Mouse (Mus musculus): ENCODE measurements around the gene Agbl2. TPM values are rescaled to one million over a fixed set of nuclear protein-coding genes. Genes with fewer than 3 reads are reported as not detected.

Agbl2 gene
- total and polyA plus RNA-seq, 3 experiments = 0.81 to 1.6 (median 0.86) TPM

GRCm38 (mm10) chr2:90877584-90878259, 95.2 kb downstream of the Agbl2 start:
- Histone ChIP-seq H3K4me1 (ENCODE audit: control insufficient read depth, insufficient read depth, low read length) (no peaks in the 10 kb centered on the region; the same call in 1 of the 2 replicates), H3K36me3 (ENCODE audit: control insufficient read depth, insufficient read depth, low read length) (no peaks in the 10 kb centered on the region), H3K9ac (ENCODE audit: low read depth, low read length) (no peak overlapping the region), H3K27ac (no peak overlapping the region), H3K79me2 (replicated peaks; ENCODE audit: control insufficient read depth, insufficient read depth, low read length) (no peaks in the 10 kb centered on the region), H3K27me3 (ENCODE audit: control insufficient read depth, insufficient read depth, low read length) (peaks cover 1% of the 10 kb centered on the region; the same call in 1 of the 2 replicates), H3K4me3 (no peak overlapping the region)
- DNase-seq = no peak
- intact Hi-C loops (cut with DNase I) = no loop called here
- TF ChIP-seq EP300 (IDR thresholded peaks at IDR 0.05; ENCODE audit: insufficient read depth, low read depth, low read length) (no peak), CTCF (IDR thresholded peaks at IDR 0.05) (no peak), POLR2A (IDR thresholded peaks at IDR 0.05; ENCODE audit: insufficient read depth, low read depth, low read length) (no peak)
- WGBS = 53% methylated on average over 5 of the region's 5 CpGs

GRCm38 (mm10) chr2:90879419-90879818, 96.9 kb downstream of the Agbl2 start:
- H3K4me1 ChIP-seq (ENCODE audit: control insufficient read depth, insufficient read depth, low read length) = no peaks in the 10 kb centered on the region
- no peaks in the 10 kb centered on the region for H3K36me3 ChIP-seq (ENCODE audit: control insufficient read depth, insufficient read depth, low read length)
- TF ChIP-seq CTCF (IDR thresholded peaks at IDR 0.05) (no peak), POLR2A (IDR thresholded peaks at IDR 0.05; ENCODE audit: insufficient read depth, low read depth, low read length) (no peak)
- no peak for DNase-seq
- no peak overlapping the region for H3K4me3 ChIP-seq
- intact Hi-C loops (cut with DNase I) = no loop called here
- no peak overlapping the region for H3K27ac ChIP-seq
- no peaks in the 10 kb centered on the region for H3K79me2 ChIP-seq (replicated peaks; ENCODE audit: control insufficient read depth, insufficient read depth, low read length)
- peaks cover 1% of the 10 kb centered on the region; the same call in 1 of the 2 replicates for H3K27me3 ChIP-seq (ENCODE audit: control insufficient read depth, insufficient read depth, low read length)
- H3K9ac ChIP-seq (ENCODE audit: low read depth, low read length) = no peak overlapping the region

GRCm38 (mm10) chr2:90880144-90880785, 97.7 kb downstream of the Agbl2 start:
- Histone ChIP-seq H3K9ac (ENCODE audit: low read depth, low read length) (no peak overlapping the region), H3K36me3 (ENCODE audit: control insufficient read depth, insufficient read depth, low read length) (no peaks in the 10 kb centered on the region), H3K79me2 (replicated peaks; ENCODE audit: control insufficient read depth, insufficient read depth, low read length) (no peaks in the 10 kb centered on the region), H3K27ac (no peak overlapping the region), H3K4me1 (ENCODE audit: control insufficient read depth, insufficient read depth, low read length) (no peaks in the 10 kb centered on the region), H3K4me3 (no peak overlapping the region), H3K27me3 (ENCODE audit: control insufficient read depth, insufficient read depth, low read length) (peaks cover 1% of the 10 kb centered on the region; the same call in 1 of the 2 replicates)
- intact Hi-C loops (cut with DNase I) = no loop called here
- no peak for DNase-seq
- WGBS = 42% methylated on average over 6 of the region's 6 CpGs
- TF ChIP-seq EP300 (IDR thresholded peaks at IDR 0.05; ENCODE audit: insufficient read depth, low read depth, low read length) = no peak

- Histone ChIP-seq H3K4me3 (no peak overlapping the region), H3K79me2 (replicated peaks; ENCODE audit: control insufficient read depth, insufficient read depth, low read length) (no peaks in the 10 kb centered on the region), H3K4me1 (ENCODE audit: control insufficient read depth, insufficient read depth, low read length) (no peaks in the 10 kb centered on the region), H3K27ac (no peak overlapping the region), H3K9ac (ENCODE audit: low read depth, low read length) (no peak overlapping the region), H3K27me3 (ENCODE audit: control insufficient read depth, insufficient read depth, low read length) (peaks cover 6% of the 10 kb centered on the region; the same call in 1 of the 2 replicates), H3K36me3 (ENCODE audit: control insufficient read depth, insufficient read depth, low read length) (no peaks in the 10 kb centered on the region)
- intact Hi-C loops (cut with DNase I) = no loop called here
- no peak for DNase-seq
- WGBS = 80% methylated on average over 2 of the region's 2 CpGs
- TF ChIP-seq EP300 (IDR thresholded peaks at IDR 0.05; ENCODE audit: insufficient read depth, low read depth, low read length) = no peak
- TF ChIP-seq POLR2A (IDR thresholded peaks at IDR 0.05; ENCODE audit: insufficient read depth, low read depth, low read length) = no peak
- no peak for TF ChIP-seq CTCF (IDR thresholded peaks at IDR 0.05)
These were observed 99.3 kb downstream of the Agbl2 start for GRCm38 (mm10) chr2:90881824-90882223.

Other genes starting within 250 kb of the Agbl2 start
- gene Ptprj, start 202.1 kb upstream of the Agbl2 start, total RNA-seq (2021) = 10 to 100 TPM in 1 of 2 experiments, 1 to 10 TPM in 1; 7.4 to 10.5 TPM
- gene Ptprj, start 202.1 kb upstream of the Agbl2 start, polyA plus RNA-seq (2012; rRNA removed) = 3.7 and 4.8 TPM in 2 replicates
- 10 to 100 TPM; 12.9 to 13.9 TPM for gene Nup160, start 105.5 kb upstream of the Agbl2 start, total RNA-seq (2021)
- 5.2 and 9.8 TPM in 2 replicates for gene Nup160, start 105.5 kb upstream of the Agbl2 start, polyA plus RNA-seq (2012; rRNA removed)
- 10 to 100 TPM; 11.3 to 14.5 TPM for gene Fnbp4, start 37.4 kb upstream of the Agbl2 start, total RNA-seq (2021)
- gene Fnbp4, start 37.4 kb upstream of the Agbl2 start, polyA plus RNA-seq (2012; rRNA removed) = 16.6 and 24.0 TPM in 2 replicates
- 100 to 1,000 TPM; 171 to 197 TPM for gene Mtch2, start 64.4 kb downstream of the Agbl2 start, total RNA-seq (2021)
- 137 and 261 TPM in 2 replicates for gene Mtch2, start 64.4 kb downstream of the Agbl2 start, polyA plus RNA-seq (2012; rRNA removed)
- gene C1qtnf4, start 103.1 kb downstream of the Agbl2 start, total RNA-seq (2021) = 1 to 10 TPM; 4.2 to 4.4 TPM
- gene C1qtnf4, start 103.1 kb downstream of the Agbl2 start, polyA plus RNA-seq (2012; rRNA removed) = 6.4 and 8.4 TPM in 2 replicates
- 10 to 100 TPM; 20.6 to 23.4 TPM for gene Kbtbd4, start 122.0 kb downstream of the Agbl2 start, total RNA-seq (2021)
- gene Kbtbd4, start 122.0 kb downstream of the Agbl2 start, polyA plus RNA-seq (2012; rRNA removed) = 14.0 and 23.3 TPM in 2 replicates
- 100 to 1,000 TPM; 770 to 910 TPM for gene Ndufs3, start 122.1 kb downstream of the Agbl2 start, total RNA-seq (2021)
- 596 and 1,142 TPM in 2 replicates for gene Ndufs3, start 122.1 kb downstream of the Agbl2 start, polyA plus RNA-seq (2012; rRNA removed)
- 10 to 100 TPM; 69.2 to 77.7 TPM for gene Celf1, start 157.7 kb downstream of the Agbl2 start, total RNA-seq (2021)
- 39.2 and 74.0 TPM in 2 replicates for gene Celf1, start 157.7 kb downstream of the Agbl2 start, polyA plus RNA-seq (2012; rRNA removed)

Measured in heart, adult 2 months (tissue).